Mouse (Mus musculus): Measurements from ENCODE around the gene Micall1.

GRCm38 (mm10) chr15:79115276-79115675 is 6.6 kb downstream of the Micall1 start:
- TF ChIP-seq POLR2A (IDR thresholded peaks at IDR 0.05; ENCODE audit: insufficient read depth, low read depth, low read length), result no peak
- no peak for TF ChIP-seq CTCF (IDR thresholded peaks at IDR 0.05)
